Mouse (Mus musculus) ES-E14 (cell line): ENCODE data around the gene Mdp1.

Source experiments
- CHD2 ChIP-seq: IDR thresholded peaks from 2 replicates; pipeline ENCODE4 v1.6.1; 2014; ENCODE audit warnings: mild to moderate bottlenecking, low read depth, low read length, inconsistent platforms
- HCFC1 ChIP-seq: IDR thresholded peaks from 2 replicates; pipeline ENCODE4 v1.6.1; 2012; ENCODE audit warnings: low read length, inconsistent platforms, borderline replicate concordance; ENCODE audit not compliant: insufficient read depth
- MAFK ChIP-seq: IDR thresholded peaks from 2 replicates; pipeline ENCODE4 v1.6.1; 2014; ENCODE audit warnings: mild to moderate bottlenecking, low read depth, low read length, inconsistent platforms; ENCODE audit not compliant: insufficient read depth
- ZC3H11A ChIP-seq: IDR thresholded peaks from 2 replicates; pipeline ENCODE4 v1.6.1; 2012; ENCODE audit warnings: low read depth, mild to moderate bottlenecking, inconsistent platforms, low read length, borderline replicate concordance

DNA sequence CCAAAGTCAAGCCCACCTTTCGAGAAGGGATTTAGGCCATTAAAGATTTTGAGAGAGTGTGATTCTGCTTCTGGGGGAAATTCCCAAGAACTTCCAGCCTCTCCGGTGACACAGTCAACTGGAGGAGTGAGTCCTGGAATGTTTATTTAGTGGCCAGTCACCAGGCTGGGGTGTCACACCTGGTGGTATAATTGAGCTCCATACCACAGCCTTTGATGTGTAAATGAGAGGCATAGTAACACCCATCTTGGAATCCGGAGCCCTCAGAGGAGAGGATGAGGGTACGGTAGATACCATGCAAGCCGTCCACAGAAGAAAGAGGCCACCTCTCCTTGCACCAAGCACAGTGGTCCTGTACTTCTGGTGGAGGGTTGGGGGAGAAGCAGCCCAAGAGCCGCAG, 42.5 kb upstream of the Mdp1 start:
- TF ChIP-seq CHD2 (no peak), HCFC1 (no peak), ZC3H11A (no peak), MAFK (no peak)
